Mouse (Mus musculus): ENCODE results near the gene Mbd4. TPM values are rescaled to one million over a fixed set of nuclear protein-coding genes. Genes with fewer than 3 reads are reported as not detected.

The Mbd4 gene
- 4.1 and 4.8 TPM in 2 replicates for polyA plus RNA-seq (2015; fragmentation: Nextera tagmentation; extraction: Ambion mirVana)

DNA sequence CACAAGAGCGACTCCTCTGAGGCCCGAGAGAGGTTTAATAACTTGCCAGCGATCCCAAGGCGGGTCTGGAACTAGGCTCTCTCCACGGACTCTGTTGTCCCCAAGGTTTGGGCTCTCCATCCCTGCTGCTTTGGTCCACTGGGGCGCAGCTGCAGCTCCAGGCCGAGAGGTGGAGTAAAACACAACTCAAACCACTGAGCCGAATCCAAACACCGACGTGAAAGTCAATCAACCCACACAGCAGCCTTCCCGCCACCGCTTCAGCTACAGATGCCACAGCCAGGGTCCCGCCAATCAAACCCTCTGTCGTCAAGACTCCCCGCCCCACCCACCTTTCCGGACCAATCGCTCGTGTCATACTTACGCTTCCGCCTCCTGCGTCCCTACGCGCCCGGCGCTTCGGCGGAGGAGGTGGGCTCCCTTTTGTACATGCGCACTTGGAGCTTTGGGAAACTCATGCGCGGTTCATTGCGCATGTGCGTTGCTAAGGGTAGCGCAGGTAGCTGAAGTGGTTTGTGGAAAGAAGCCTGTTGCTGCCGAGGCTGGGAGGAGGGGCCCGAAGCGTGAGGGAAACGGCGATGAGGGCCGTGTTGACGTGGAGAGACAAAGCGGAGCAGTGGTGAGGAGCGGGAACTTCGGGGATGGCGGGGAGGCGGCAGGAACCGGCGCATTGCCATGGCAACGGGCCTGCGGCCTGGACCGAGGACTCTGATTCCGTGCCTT lies at the start of gene Mbd4, which contains the start of gene Ift122:
TSS of gene Mbd4 (minus strand) at position 281 of the 723 bp plus-strand sequence.
TSS of gene Ift122 (plus strand) at position 380 of the 723 bp plus-strand sequence.
- H3K27ac ChIP-seq (replicated peaks) = peak within 1 kb of the TSS; percentile 86
- H3K4me3 ChIP-seq (ENCODE audit: low read depth, low read length) = peak within 1 kb of the TSS; percentile 57
- WGBS = under 1% methylated on average over 51 of the region's 51 CpGs
- TF ChIP-seq EP300 (optimal IDR thresholded peaks at IDR 0.05) (no peak), CTCF (IDR thresholded peaks at IDR 0.05; ENCODE audit: low read depth) (peak; percentile 74)
- no peaks in the 10 kb centered on the region for H3K36me3 ChIP-seq (ENCODE audit: control insufficient read depth, insufficient read depth, low read length)
- H3K9ac ChIP-seq (ENCODE audit: low read length) = peak within 1 kb of the TSS; percentile 61
- peak; percentile 99 for DNase-seq (ENCODE audit: low spot score)
- H3K4me1 ChIP-seq (replicated peaks; ENCODE audit: control insufficient read depth, insufficient read depth) = no peaks in the 10 kb centered on the region
- peak; percentile 98 for ATAC-seq (ENCODE audit: low FRiP score, low TSS enrichment)
- peak within 1 kb of the TSS; percentile 60 for H3K4me2 ChIP-seq (replicated peaks; ENCODE audit: low read depth)
- no peaks in the 10 kb centered on the region for H3K27me3 ChIP-seq (ENCODE audit: control insufficient read depth, insufficient read depth, low read length)
- no peaks in the 10 kb centered on the region for H3K9me3 ChIP-seq (ENCODE audit: control insufficient read depth, low read length)

- TF ChIP-seq EP300 (optimal IDR thresholded peaks at IDR 0.05) = no peak
- TF ChIP-seq CTCF (IDR thresholded peaks at IDR 0.05; ENCODE audit: low read depth) = no peak
- no peak for ATAC-seq (ENCODE audit: low FRiP score, low TSS enrichment)
These were observed 49.4 kb upstream of the Mbd4 start for GRCm38 (mm10) chr6:115902545-115902944.

DNA sequence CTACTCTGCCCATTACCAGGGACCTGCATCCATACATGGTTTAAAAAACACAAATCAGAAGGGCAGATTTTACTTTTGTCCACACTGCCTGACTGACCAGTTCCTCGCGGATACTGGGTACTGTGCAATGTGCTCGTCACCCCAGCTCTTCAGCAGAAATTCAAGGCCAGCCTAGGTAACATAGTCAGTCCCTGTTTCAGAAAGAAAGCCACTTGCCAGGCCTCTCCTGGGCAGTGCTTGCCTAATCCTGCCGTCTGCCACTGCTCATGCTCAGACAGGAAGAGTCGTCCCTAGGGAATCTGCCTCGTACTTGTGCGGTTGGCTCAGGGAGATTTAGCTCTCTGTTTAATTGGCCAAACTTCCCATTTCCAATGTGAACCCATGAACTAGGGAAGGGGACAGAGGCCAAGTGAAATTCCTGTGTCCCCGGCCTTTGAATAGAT lies 48.3 kb upstream of the Mbd4 start:
- Histone ChIP-seq H3K9ac (ENCODE audit: low read length) (no peak overlapping the region), H3K36me3 (ENCODE audit: control insufficient read depth, insufficient read depth, low read length) (no peaks in the 10 kb centered on the region), H3K27ac (replicated peaks) (no peak overlapping the region; the same call in 1 of the 2 replicates), H3K27me3 (ENCODE audit: control insufficient read depth, insufficient read depth, low read length) (no peaks in the 10 kb centered on the region), H3K4me1 (replicated peaks; ENCODE audit: control insufficient read depth, insufficient read depth) (0 out of 2 replicates have a peak, but pooled peaks cover 3% of the 10 kb centered on the region), H3K4me3 (ENCODE audit: low read depth, low read length) (no peak overlapping the region), H3K9me3 (ENCODE audit: control insufficient read depth, low read length) (no peaks in the 10 kb centered on the region), H3K4me2 (replicated peaks; ENCODE audit: low read depth) (no peak overlapping the region)
- TF ChIP-seq CTCF (IDR thresholded peaks at IDR 0.05; ENCODE audit: low read depth) (no peak), EP300 (optimal IDR thresholded peaks at IDR 0.05) (no peak)
- ATAC-seq (ENCODE audit: low FRiP score, low TSS enrichment) (no peak), DNase-seq (ENCODE audit: low spot score) (no peak)
- WGBS = 56% methylated on average over 8 of the region's 8 CpGs

More at GRCm38 (mm10) chr6:115902545-115902944, 49.4 kb upstream of the Mbd4 start:
- no peak for DNase-seq (ENCODE audit: low spot score)
- WGBS = 65% methylated on average over 3 of the region's 3 CpGs
- Histone ChIP-seq H3K27me3 (ENCODE audit: control insufficient read depth, insufficient read depth, low read length) (no peaks in the 10 kb centered on the region), H3K36me3 (ENCODE audit: control insufficient read depth, insufficient read depth, low read length) (0 out of 2 replicates have a peak, but pooled peaks cover 2% of the 10 kb centered on the region), H3K9me3 (ENCODE audit: control insufficient read depth, low read length) (no peaks in the 10 kb centered on the region), H3K9ac (ENCODE audit: low read length) (no peak overlapping the region), H3K4me1 (replicated peaks; ENCODE audit: control insufficient read depth, insufficient read depth) (0 out of 2 replicates have a peak, but pooled peaks cover 3% of the 10 kb centered on the region), H3K27ac (replicated peaks) (no peak overlapping the region), H3K4me2 (replicated peaks; ENCODE audit: low read depth) (no peak overlapping the region), H3K4me3 (ENCODE audit: low read depth, low read length) (no peak overlapping the region)

DNA sequence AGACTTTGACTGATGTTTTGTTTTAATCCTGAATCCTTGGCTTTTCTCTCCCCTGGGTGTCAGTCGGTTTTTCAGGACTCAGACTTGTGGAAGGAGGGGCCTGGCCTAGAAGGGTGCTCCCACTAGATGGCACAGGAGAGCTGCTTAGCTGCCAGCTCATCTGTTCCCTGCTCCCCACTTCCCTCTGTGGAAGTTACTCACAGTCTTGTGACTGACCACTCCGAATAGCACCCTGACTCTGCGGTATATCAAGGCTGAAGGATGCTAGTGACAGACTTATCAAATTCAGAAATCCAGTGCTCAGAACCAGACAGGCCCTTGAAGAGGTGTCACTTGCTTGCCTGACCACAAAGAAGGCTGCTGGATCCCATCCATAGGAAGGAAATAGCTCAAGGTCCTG lies 47.9 kb upstream of the Mbd4 start:
- H3K27me3 ChIP-seq (ENCODE audit: control insufficient read depth, insufficient read depth, low read length) = no peaks in the 10 kb centered on the region
- DNase-seq (ENCODE audit: low spot score) = peak; percentile 74
- H3K9me3 ChIP-seq (ENCODE audit: control insufficient read depth, low read length) = no peaks in the 10 kb centered on the region
- H3K4me1 ChIP-seq (replicated peaks; ENCODE audit: control insufficient read depth, insufficient read depth) = 0 out of 2 replicates have a peak, but pooled peaks cover 3% of the 10 kb centered on the region
- H3K36me3 ChIP-seq (ENCODE audit: control insufficient read depth, insufficient read depth, low read length) = no peaks in the 10 kb centered on the region
- WGBS = 20% methylated on average over 3 of the region's 3 CpGs
- ATAC-seq (ENCODE audit: low FRiP score, low TSS enrichment) = peak; percentile 75
- no peak overlapping the region for H3K4me3 ChIP-seq (ENCODE audit: low read depth, low read length)
- H3K9ac ChIP-seq (ENCODE audit: low read length) = no peak overlapping the region
- peak; percentile 93 for TF ChIP-seq CTCF (IDR thresholded peaks at IDR 0.05; ENCODE audit: low read depth)
- TF ChIP-seq EP300 (optimal IDR thresholded peaks at IDR 0.05) = no peak
- no peak overlapping the region; the same call in 1 of the 2 replicates for H3K27ac ChIP-seq (replicated peaks)
- H3K4me2 ChIP-seq (replicated peaks; ENCODE audit: low read depth) = no peak overlapping the region

DNA sequence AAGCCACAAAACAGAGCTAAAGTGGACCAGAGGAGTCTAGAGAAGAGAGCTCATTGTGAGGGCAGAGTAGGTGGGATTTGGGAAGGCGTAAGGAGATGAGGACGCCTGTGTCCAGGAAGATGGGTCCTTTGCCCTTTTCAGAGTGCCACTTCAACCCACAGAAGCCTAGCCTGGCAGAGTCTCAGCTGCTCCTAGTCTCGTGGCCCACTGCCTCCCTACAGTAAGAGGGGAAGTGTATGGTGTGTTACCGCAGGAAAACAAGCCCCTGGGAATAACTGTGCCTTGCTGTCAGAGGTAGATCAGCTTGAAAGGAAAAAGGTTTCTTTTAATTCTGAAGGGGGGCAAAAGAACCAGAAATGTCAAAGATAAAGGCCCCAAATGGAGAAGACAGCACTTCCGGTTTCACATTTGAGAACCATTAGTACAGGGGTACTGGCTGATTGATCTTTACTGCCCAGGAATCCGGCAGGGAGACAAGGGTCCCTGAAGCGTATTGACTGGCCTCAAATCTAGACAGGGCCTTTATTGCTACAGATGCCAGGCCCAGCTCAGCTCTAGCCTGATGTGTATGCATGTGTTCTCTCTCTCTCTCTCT lies 44.9 kb upstream of the Mbd4 start:
- Histone ChIP-seq H3K9me3 (ENCODE audit: control insufficient read depth, low read length) (no peaks in the 10 kb centered on the region), H3K36me3 (ENCODE audit: control insufficient read depth, insufficient read depth, low read length) (no peaks in the 10 kb centered on the region), H3K4me1 (replicated peaks; ENCODE audit: control insufficient read depth, insufficient read depth) (0 out of 2 replicates have a peak, but pooled peaks cover 3% of the 10 kb centered on the region), H3K4me3 (ENCODE audit: low read depth, low read length) (no peak overlapping the region), H3K4me2 (replicated peaks; ENCODE audit: low read depth) (no peak overlapping the region), H3K27me3 (ENCODE audit: control insufficient read depth, insufficient read depth, low read length) (no peaks in the 10 kb centered on the region), H3K9ac (ENCODE audit: low read length) (no peak overlapping the region), H3K27ac (replicated peaks) (no peak overlapping the region)
- no peak for TF ChIP-seq CTCF (IDR thresholded peaks at IDR 0.05; ENCODE audit: low read depth)
- TF ChIP-seq EP300 (optimal IDR thresholded peaks at IDR 0.05) = no peak
- ATAC-seq (ENCODE audit: low FRiP score, low TSS enrichment) (no peak), DNase-seq (ENCODE audit: low spot score) (no peak)
- 86% methylated on average over 7 of the region's 7 CpGs for WGBS

Measured in stomach, postnatal 0 days (tissue).